Mouse (Mus musculus) erythroid progenitor cell, adult 5-6 weeks (primary cell): ENCODE results near the gene Xirp1. TPM values are rescaled to one million over a fixed set of nuclear protein-coding genes. Genes with fewer than 3 reads are reported as not detected.

Experiments
- ATAC-seq: replicated peaks from 2 replicates; pipeline ENCODE4 v1.8.0; 2016; ENCODE audit warnings: moderate number of reproducible peaks, mild to moderate bottlenecking, moderate TSS enrichment, inconsistent platforms; ENCODE audit not compliant: poor library complexity, low FRiP score, severe bottlenecking
- total RNA-seq, 2 experiments: library from RNA; stranded (forward) in 1 of 2; stranded (reverse) in 1 of 2; fragments of 150-400 nt in 1 of 2; fragments of 186-747, 209-891 nt in 1 of 2; gene quantifications; 2 replicates each; pipeline versions ENCODE4 v1.2.3 to v1.2.4; 2015 to 2017; ENCODE audit warnings: low replicate concordance in 2 of 2

Xirp1 gene
- total RNA-seq (2015; ENCODE audit: low replicate concordance) (not detected in 2 replicates), total RNA-seq (2017; ENCODE audit: low replicate concordance) (not detected in 2 replicates)

DNA sequence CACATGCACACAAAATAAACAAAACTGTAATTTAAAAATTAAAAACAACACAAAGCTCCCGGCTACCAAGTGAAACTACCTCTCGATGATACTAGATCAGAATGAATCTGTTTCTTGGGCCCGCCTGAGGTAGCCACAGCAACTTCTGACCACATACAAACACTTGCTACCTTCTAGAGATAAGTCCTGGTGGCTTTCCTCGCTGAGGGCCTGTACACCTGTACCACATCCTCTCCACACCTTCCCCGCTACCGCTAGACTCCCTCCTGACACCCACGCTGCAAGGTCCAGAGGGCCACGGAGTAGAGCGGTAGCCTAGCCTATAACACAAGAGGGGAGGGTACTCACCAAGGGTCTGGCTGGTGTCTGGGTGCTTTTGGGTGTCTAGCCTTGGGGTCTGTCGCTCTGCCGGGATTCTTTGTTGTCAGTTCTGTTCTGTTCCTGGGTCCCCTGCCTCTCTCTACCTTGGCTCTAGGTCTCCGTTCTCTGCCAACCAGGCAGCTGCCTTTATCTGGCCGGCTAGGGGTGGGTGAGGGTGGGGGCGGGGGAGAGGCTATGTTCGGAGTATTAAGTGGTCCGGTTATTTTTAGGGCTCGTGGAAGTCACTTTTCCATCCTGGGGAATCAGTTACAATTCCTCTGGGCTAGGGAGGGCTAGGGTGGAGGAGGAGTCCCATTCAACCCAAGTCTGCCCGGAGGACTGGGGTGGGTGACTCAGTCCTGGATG is at the start of gene Xirp1:
Gene Xirp1 (minus strand): TSS at position 513 of the 726 bp plus-strand sequence.
- ATAC-seq: no peak

GRCm38 (mm10) chr9:120073169-120073568 is 49.8 kb upstream of the Xirp1 start:
- peak; percentile 70 for ATAC-seq

DNA sequence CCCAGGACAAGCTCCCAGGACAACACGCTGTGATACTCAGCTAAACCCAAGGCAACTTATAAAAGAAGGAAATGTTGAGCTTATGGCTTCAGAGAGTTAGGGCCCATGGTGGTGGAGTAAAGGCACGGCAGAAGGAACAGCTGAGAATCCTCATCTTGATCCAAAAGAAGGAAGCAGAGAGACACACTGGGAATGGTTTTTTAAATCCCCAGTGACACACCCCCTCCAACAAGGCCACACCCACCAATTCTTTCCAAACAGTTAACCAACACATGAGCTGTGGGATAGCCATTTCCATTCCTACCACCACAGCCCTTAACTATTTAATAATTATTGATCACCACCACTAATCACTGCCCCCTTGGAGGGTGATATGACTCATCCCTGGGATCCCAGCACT is 47.9 kb upstream of the Xirp1 start:
- ATAC-seq: no peak

- no peak for ATAC-seq
Measured at GRCm38 (mm10) chr9:120069779-120070178, 46.4 kb upstream of the Xirp1 start, which contains the start of gene Cx3cr1. Gene Cx3cr1 (minus strand): TSS chr9:120069879.

- no peak for ATAC-seq
Measured at GRCm38 (mm10) chr9:120068047-120068446, 44.6 kb upstream of the Xirp1 start.

GRCm38 (mm10) chr9:120067609-120068008 is 44.2 kb upstream of the Xirp1 start:
- ATAC-seq: no peak

GRCm38 (mm10) chr9:120064317-120064716 is 40.9 kb upstream of the Xirp1 start:
- no peak for ATAC-seq

GRCm38 (mm10) chr9:120058730-120059129 is 35.3 kb upstream of the Xirp1 start:
- ATAC-seq: no peak

DNA sequence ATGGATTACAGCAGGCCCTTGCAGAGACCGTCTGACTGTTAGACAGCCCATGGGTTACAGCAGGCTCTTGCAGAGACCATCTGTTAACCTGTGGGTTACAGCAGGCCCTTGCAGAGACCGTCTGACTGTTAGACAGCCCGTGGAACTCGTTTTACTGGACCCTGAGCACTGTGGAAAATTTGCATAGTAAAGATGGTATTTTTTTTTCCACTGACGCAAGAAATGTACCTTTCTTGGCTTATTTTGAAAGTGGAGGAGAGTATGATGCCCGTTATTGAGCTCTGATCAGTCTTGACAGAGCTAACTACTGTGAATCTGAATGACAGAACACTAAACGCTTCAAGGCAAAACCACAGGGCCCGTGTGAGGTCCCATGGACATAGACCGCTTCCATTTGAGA is 32.8 kb upstream of the Xirp1 start:
- no peak for ATAC-seq

DNA sequence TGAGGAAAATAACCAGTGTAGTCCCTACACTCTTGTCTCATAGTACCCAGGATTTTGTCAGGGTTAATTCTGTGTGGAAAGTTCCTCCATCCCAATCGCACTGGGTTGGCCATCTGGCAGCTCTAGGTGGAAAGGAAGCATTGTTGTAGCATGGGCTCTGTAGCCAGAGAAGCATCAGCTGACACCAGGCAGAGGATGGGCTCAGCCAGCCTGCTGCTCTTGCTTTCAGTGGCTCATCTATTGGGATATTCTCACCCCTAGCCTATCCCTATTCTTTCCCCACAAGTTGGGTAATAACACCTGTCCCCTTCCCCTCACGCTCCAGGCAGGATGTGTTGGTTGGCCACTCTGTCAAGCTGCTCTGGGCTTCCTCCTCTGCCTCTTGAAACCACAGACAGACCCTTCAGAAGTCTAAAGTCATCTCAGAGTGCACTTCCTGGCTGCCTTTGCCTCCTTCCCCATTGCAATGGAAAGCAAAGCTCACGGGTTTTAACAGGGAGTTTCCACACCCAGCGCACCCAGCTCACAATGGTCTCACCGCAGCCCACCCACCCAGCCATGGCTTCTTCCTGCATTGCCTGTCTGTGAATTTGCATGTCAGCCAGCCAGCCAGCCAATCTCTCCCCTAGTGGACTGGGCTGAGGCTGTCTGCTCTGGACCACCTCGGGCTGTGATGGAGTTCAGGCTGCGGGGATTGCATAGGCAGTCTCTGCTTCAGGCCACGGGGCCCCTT is 31.3 kb upstream of the Xirp1 start:
- peak; percentile 34; the same call in 1 of the 2 replicates for ATAC-seq

GRCm38 (mm10) chr9:120049407-120049806 is 26.0 kb upstream of the Xirp1 start:
- ATAC-seq: no peak

DNA sequence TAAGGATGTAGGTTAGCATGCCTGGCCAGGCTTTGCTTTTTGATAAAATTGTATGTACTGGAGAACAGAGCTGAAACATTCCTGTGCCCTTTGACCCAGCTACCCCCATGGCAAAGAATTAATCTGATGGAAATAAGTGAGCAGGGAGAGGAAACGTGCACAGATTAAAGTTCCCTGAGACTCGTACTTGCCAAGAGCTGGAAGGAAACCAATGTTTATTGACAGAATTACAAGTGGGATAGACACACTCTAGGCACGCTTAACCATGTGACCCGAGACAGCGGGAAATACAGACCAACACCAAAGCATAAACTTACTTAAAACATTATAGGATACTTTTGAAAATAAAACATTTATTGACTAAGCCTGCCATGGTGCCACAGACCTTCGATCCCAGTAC is 25.1 kb upstream of the Xirp1 start:
- no peak for ATAC-seq

DNA sequence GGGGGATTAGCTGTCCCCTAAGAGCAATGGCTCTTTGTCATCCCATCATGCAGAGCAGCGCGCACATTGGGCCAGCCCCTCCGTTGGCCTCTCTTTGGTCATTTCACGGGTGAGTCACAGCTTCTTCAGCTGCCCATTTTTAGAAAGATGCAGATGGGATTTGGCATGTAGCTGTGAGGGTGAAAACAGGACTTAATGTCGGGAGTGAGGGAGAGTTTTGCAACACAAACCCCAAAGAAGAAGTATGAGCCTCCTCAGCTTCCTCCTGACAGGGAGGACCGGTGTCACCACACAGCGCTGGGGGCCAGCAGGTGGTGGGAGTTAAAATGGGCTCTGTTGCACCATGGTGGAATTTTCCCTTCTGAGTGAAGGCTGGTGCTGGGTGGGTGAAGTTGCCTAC is 19.7 kb upstream of the Xirp1 start:
- no peak for ATAC-seq

DNA sequence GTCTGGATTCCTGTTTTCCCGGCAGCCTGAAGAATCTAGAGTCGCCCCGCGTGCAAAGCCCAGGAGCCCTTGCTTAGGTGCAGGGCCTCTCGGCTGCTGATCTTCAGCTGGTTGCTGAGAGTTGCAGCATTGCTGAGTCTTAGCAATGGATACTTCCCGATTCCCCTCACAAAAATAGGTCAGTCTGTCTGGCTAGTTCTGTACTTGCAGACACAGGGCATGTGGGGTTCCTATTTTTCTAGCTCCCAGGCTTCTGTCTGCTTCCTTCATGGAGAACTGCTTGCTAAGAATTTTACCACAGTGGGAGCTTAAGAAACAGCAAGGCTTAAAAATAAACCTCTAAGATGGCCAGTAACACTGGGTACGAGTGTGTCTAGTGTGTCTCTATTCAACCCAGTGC is 14.0 kb upstream of the Xirp1 start:
- no peak for ATAC-seq

DNA sequence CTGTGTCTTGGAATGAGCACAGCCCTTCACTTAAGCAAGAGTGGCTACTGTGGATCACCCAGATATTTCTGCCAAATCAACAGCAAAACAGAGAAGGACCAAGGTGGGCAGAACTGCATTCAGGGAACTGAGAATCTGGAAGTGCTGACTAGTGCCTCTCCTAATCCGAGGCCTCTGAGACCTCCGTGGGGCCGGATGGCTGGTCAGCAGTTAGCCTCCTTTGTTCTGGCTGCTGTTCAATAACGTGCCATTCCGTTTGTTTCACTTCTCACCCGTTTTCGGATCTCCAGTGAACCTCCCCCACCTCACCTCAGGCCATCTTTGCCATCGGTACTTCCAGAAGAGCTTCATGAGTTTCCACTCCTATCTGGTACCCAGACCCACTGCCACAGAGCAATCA is 11.0 kb upstream of the Xirp1 start:
- no peak for ATAC-seq

DNA sequence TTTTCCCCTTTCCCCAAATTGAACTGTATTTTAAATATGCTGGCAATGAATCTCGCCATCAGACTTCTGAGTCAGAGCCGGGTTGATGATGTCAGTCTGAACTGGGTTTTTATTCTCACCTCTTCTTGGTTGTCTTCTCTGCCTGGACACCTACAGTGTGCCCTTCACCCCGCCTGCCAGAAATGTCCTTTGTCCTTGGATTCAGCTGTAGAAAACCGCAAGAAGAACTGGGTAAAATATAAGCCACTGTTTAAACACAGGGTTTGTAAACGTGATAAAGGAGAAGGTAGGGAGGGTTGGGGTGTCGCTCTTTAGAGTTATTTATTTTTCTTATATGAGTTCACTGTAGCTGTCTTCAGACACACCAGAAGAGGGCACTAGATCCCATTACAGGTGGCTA is 9.3 kb upstream of the Xirp1 start:
- no peak for ATAC-seq

- ATAC-seq: no peak
Measured at GRCm38 (mm10) chr9:120030421-120030820, 7.0 kb upstream of the Xirp1 start.

- no peak for ATAC-seq
Measured at GRCm38 (mm10) chr9:120029880-120030279, 6.5 kb upstream of the Xirp1 start.

- no peak for ATAC-seq
Measured at GRCm38 (mm10) chr9:120027401-120028151, 4.2 kb upstream of the Xirp1 start.

DNA sequence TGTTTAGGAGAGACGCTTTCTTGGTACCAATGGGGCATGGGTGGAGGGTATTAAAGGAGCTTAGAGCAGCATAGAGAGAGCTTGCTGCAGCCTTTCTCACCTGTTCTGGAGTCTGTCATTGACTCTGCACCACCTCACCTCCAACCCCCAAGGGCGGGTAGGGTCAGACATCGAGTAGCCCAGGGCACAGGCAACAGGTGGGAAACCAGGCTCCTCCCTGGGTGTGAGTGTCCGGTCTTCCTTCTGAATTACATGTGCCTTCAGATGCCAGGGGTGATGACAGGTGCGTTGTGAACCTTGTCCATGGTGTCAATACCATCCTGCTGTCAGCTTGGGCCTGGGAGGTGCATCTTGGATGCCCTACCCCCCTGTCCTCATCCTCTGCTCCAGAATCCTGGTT is 1.2 kb upstream of the Xirp1 start:
- ATAC-seq: no peak

DNA sequence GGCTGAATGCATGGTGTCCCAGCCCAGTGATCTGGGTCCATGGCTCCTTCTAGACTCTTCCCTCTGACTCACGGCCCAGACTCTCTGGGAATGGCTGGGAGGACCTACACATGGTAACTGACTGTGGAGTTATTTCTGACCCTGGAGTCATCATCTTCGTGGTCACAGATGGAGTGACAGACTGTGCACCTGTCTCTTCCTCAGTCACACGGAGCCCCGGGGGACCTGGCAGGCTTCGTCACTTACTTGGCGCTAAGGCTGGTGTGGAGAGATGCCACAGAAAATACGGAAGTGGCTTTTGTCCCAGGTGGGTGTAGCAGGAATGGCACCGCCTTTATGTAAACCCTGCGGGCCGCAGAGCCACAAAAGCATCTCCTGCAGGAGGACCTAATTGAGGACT is 773 bp upstream of the Xirp1 start:
- ATAC-seq: no peak
